Mouse (Mus musculus) urinary bladder, postnatal 14 days (tissue): ENCODE measurements around the gene Slc25a33.
A peak's percentile ranks its signal among the peaks of the same experiment; 100 is the strongest.

Experiments used
- DNase-seq: peaks from one replicate; pipeline ENCODE4 v3.0.0; 2021; ENCODE audit warnings: low spot score

The Slc25a33 gene

GRCm38 (mm10) chr4:149774094-149774470, at the start of gene Slc25a33:
Gene Slc25a33, minus strand, starts transcription at chr4:149774277.
- peak; percentile 97 for DNase-seq

DNA sequence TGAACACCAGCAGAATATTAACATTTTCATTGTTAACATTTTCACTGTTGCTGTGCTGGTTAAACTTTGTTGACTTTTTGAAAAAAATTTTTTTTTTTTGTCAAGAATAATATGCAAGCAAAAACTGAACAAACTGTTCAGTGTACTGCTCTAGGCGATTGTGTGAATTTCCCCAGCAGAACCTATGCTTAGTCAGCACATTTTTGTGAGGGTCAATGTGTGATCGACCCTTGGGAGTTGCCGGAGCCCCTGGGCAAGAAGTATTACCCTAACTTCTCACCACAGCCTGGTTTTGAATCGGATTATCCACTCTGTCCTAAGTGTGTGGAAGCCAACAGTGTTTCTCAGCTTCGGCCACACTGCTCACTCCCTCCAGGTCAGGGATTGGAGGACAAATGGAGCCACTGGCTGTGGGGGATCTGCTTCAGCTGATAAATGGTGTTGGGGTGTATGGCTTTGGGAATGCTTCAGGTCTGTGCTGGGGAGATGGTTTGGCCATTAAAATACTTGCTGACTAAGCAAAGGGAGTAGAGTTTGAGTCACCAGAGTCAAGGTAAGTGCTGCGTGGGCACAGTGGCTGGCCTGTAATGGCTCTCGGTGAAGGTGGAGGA, 48.6 kb upstream of the Slc25a33 start:
- no peak for DNase-seq

GRCm38 (mm10) chr4:149822126-149822525, 48.0 kb upstream of the Slc25a33 start:
- DNase-seq: peak; percentile 69

GRCm38 (mm10) chr4:149820569-149820968, 46.5 kb upstream of the Slc25a33 start:
- peak; percentile 89 for DNase-seq

- no peak for DNase-seq
Measured at GRCm38 (mm10) chr4:149819195-149819594, 45.1 kb upstream of the Slc25a33 start.

DNA sequence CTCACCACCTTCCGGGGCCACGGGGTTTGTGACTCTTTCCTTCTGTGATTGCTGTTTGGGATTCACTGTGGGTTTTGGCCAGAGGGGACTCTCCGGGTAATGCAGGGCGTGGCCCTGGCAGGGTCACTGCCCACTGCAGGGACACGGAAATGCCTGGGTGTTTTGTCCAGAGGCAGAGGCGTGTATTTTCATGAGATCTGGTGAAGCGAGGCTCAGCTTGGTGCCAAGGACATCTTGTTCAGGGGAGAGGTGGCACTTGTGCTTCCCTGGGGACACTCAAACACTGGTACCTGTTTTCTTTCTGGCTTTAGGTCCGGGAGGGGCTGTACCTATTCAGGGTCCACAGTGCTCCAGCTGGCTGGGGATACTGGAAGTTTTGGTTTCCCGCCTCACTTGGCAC, 42.5 kb upstream of the Slc25a33 start:
- no peak for DNase-seq

- DNase-seq: no peak
Measured at GRCm38 (mm10) chr4:149815586-149815985, 41.5 kb upstream of the Slc25a33 start.

- no peak for DNase-seq
Measured at GRCm38 (mm10) chr4:149813409-149814184, 39.5 kb upstream of the Slc25a33 start.

GRCm38 (mm10) chr4:149810372-149810771, 36.3 kb upstream of the Slc25a33 start:
- DNase-seq: peak; percentile 56

GRCm38 (mm10) chr4:149808584-149809227, 34.6 kb upstream of the Slc25a33 start:
- DNase-seq: no peak

GRCm38 (mm10) chr4:149808060-149808567, 34.0 kb upstream of the Slc25a33 start:
- DNase-seq: no peak

DNA sequence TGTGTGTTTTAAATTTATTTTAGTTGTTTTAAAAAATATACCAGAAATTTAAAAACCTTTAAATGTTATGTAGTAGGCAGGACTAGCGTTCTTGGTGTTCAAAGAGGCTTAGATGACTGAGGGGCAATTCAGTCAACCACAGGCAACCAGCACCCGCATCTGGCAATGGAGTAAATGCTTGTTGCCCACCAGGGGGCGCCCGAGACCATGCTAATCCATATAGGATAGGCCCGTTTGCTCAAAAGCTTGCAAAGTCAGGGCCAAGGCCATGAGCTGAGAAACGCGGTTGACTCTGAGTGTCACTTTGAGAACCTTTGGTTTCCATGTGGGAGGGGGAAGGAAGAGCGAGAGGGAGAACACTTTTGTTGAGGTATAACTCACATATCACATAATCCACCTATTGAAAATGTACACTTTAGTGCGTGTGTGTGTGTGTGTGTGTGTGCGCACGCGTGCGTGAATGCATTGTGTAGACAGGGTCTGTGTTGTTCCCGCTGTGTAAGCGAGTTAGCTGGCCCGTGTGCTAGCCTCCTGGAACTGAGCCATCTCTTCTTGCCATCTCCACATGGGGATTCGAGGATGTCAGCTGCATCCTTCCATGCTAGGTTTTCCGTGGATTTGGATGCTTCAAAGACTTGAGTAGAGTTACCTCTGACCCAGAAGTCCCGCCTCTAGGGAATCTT, 32.8 kb upstream of the Slc25a33 start:
- peak; percentile 94 for DNase-seq

GRCm38 (mm10) chr4:149802269-149802668, 28.2 kb upstream of the Slc25a33 start:
- no peak for DNase-seq

DNA sequence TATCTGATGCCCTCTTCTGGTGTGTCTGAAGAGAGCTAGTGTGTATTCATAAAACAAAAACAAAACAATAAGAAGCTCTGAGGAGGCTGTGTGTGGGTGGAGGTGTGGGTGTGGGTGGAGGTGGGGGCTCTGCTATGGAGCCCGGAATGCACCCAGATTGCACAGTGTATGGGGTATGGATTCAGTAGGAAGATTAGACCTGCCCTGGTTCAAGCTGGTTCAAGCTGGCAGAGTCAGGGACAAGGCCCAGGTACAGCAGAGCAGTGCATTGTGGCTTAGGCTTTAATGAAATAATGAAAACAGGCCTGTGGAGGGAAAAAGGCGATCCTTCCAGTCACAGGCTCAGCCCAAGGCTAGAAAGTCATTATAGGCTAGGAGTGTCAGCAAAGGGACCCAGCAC, 26.5 kb upstream of the Slc25a33 start:
- DNase-seq: no peak

DNA sequence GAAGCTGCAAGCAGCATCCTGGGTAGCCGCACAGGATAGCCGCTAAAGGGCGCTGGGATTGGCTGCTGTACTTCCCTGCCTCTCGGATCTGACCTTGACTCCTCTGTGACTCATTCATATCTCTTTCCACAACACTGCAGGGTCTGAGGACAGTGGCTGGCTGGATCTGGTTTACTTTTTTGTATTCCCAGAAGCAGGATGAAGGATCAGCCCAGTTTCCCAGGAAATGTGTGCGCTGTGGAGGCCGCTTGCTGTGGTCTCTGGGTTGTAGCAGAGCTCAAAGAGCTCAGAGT, 26.0 kb upstream of the Slc25a33 start:
- no peak for DNase-seq

GRCm38 (mm10) chr4:149799346-149800171, 25.5 kb upstream of the Slc25a33 start:
- DNase-seq: no peak

DNA sequence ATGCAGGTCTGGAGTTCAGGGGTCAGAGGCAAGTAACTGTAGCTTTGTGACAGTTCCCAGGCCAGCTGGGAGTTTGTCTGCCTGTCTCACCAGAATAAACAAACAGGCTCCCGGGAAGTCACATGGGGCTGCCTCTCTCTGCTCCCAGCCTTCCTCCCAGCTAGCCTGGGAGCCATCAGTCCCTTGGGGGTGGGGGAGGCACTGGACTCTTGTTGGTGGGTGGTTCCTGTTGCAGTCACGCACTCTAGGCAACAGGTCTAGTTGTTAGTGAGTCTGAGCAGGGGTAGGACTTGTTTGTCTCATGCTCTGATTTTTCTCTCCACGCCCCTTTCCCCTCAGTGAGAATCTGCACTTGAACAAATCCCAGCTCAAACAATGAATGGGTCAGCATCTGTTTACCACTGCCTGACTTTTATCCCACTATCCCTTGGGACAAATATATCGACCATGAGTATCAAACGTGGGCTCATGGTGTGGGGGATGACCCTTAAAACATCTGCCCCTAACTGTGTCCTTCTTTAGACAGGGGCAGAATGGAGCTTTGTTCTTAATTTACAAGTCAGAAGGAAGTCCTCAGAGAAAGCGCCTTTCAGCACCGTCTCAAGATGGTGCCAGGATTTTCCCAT, 24.7 kb upstream of the Slc25a33 start:
- no peak for DNase-seq

DNA sequence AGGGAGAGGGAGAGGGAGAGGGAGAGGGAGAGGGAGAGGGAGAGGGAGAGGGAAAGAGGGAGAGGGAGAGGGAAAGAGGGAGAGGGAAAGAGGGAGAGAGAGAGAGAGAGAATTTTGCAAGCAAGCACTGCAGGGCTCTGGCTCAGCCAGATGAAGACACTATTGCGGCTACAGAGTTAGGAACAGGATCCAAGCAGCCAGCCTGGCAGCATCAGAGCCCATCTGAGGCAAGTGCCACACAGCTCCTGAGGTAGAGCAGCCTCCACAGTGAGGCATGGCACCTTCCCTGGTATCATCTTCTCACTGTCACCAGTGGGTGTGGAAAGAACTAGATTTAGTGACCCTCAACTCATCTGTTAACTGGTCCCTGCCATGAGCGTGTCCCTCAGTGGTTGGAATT, 24.0 kb upstream of the Slc25a33 start:
- DNase-seq: no peak

- DNase-seq: no peak
Measured at GRCm38 (mm10) chr4:149797220-149797610, 23.1 kb upstream of the Slc25a33 start.

DNA sequence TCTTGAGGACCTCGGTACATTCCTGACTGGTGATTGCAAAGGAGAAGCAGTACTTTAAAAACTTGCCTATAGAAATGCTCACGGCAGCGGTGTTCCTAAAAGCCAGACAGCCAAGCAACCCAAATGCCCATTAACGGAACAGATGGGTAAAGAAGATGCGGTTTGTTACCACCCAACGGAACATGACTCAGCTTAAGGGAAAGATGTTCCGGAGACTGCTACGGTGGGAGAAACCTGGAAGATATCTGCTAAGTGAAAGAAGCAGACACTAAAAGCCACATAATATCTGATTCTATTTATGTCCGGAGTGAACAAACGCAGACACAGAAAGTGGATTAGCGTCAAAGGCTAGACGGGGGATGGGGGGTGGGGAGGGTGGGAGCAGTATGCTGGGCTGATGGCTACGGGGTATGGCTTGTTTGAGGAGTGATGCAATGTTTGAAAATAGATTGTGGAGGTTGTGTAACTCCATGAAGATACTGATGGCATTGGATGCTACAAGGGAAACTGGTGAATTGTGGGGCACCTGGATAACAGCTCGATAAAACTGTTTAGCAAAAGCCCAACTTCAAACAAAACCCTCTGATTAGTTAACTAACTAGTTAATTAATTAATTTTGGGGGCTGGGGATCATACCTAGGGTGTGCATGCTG, 22.6 kb upstream of the Slc25a33 start:
- no peak for DNase-seq

- DNase-seq: no peak
Measured at GRCm38 (mm10) chr4:149794966-149795477, 20.9 kb upstream of the Slc25a33 start.
